ENCODE assay signal across 31 mouse cellular contexts in genomic region chr16:38350939-38351338, GRCm38 (mm10). TPM values are rescaled to one million over a fixed set of nuclear protein-coding genes. Genes with fewer than 3 reads are reported as not detected.
DNase-seq lines count a peak whose midpoint lies in the region; ATAC-seq and TF ChIP-seq lines count a peak whose summit lies in the region.
"Had no signal": no experiment of that assay in that cellular context is flagged by ENCODE, and none has a peak within 500 bp of the region (broad histone marks: within the 10 kb centered on the region; RNA-seq: fewer than 3 reads in every experiment).

No protein-coding gene starts in this region.

- no peak for ATAC-seq in liver, embryonic 11.5 days (replicated peaks; ENCODE audit: low FRiP score)
- no peak for ATAC-seq in liver, embryonic 14.5 days (ENCODE audit: insufficient read depth)
- ATAC-seq: inflammation-experienced regulatory T-cells, adult 6 months; midbrain, embryonic 15.5 days had no signal

- no peak overlapping the region for H3K4me3 ChIP-seq in liver, embryonic 11.5 days (ENCODE audit: low read depth, low read length)
- H3K4me3 ChIP-seq in liver, embryonic 14.5 days (ENCODE audit: insufficient read depth in 1 of 2, low read depth in 2 of 2, low read length in 2 of 2), result no peak overlapping the region
- H3K4me3 ChIP-seq: left cerebral cortex, adult 2 months; lung, embryonic 15.5 days; midbrain, embryonic 15.5 days; neural tube, embryonic 12.5 days had no signal

- H3K9me3 ChIP-seq in liver, embryonic 11.5 days (ENCODE audit: control insufficient read depth, low read length), result no peaks in the 10 kb centered on the region
- H3K9me3 ChIP-seq in liver, embryonic 14.5 days (ENCODE audit: control insufficient read depth, low read length), result no peaks in the 10 kb centered on the region
- H3K9me3 ChIP-seq: lung, embryonic 15.5 days; midbrain, embryonic 15.5 days; neural tube, embryonic 12.5 days had no signal

- no peak overlapping the region for H3K9ac ChIP-seq in liver, embryonic 11.5 days (ENCODE audit: low read depth, low read length)
- peak overlapping the region; percentile 1; the same call in 1 of the 2 replicates for H3K9ac ChIP-seq in liver, embryonic 14.5 days (replicated peaks)
- H3K9ac ChIP-seq: hindbrain, embryonic 14.5 days; lung, embryonic 15.5 days; midbrain, embryonic 15.5 days; neural tube, embryonic 12.5 days had no signal

- no peak for TF ChIP-seq CTCF in liver, embryonic 14.5 days (IDR thresholded peaks at IDR 0.05; ENCODE audit: low read depth)

- TF ChIP-seq EP300 in liver, embryonic 14.5 days (IDR thresholded peaks at IDR 0.05; ENCODE audit: low read depth), result no peak

- WGBS in liver, embryonic 11.5 days, result 59% methylated on average over 6 of the region's 6 CpGs
- WGBS in liver, embryonic 14.5 days (ENCODE audit: insufficient replicate concordance), result 62% methylated on average over 6 of the region's 6 CpGs

- DNase-seq in heart, adult 11 months, result peak; percentile 71
- DNase-seq in heart, postnatal 4 days, result no peak
- DNase-seq in liver, embryonic 11.5 days (ENCODE audit: low spot score), result no peak
- DNase-seq in liver, result no peak
- DNase-seq in liver, embryonic 14.5 days (ENCODE audit: low read depth in 3 of 3, low spot score in 3 of 3), result no peak
- DNase-seq in testis, postnatal 10 days (ENCODE audit: low spot score), result no peak
- no peak for DNase-seq in right cerebral cortex, postnatal 14 days
- DNase-seq: adrenal gland, postnatal 14 days; cerebellum, adult 9-11 months; gastrocnemius, postnatal 25 days; kidney, adult 18-20 months; right cerebral cortex, postnatal 25 days; spleen, adult 18-20 months; thymus, postnatal 25 days had no signal

- H3K4me2 ChIP-seq in liver, embryonic 11.5 days, result peak overlapping the region; percentile 58
- peak overlapping the region; percentile 57 for H3K4me2 ChIP-seq in liver, embryonic 14.5 days (ENCODE audit: low read depth)
- H3K4me2 ChIP-seq: hindbrain, embryonic 14.5 days; lung, embryonic 15.5 days; midbrain, embryonic 15.5 days; neural tube, embryonic 12.5 days had no signal

- peaks cover 37% of the 10 kb centered on the region for H3K4me1 ChIP-seq in liver, embryonic 11.5 days (replicated peaks; ENCODE audit: control insufficient read depth, insufficient read depth, low read length)
- H3K4me1 ChIP-seq in liver, embryonic 14.5 days (replicated peaks; ENCODE audit: control insufficient read depth in 2 of 2, insufficient read depth in 2 of 2, low read length in 1 of 2), result peaks cover 26 to 34% of the 10 kb centered on the region in 2 experiments

- no peaks in the 10 kb centered on the region for H3K27me3 ChIP-seq in liver, embryonic 11.5 days (replicated peaks; ENCODE audit: control insufficient read depth, insufficient read depth, low read length)
- no peaks in the 10 kb centered on the region for H3K27me3 ChIP-seq in liver, embryonic 14.5 days (ENCODE audit: control insufficient read depth, insufficient read depth, low read length)
- H3K27me3 ChIP-seq: lung, embryonic 15.5 days; midbrain, embryonic 15.5 days; neural tube, embryonic 12.5 days had no signal

- peaks cover 18% of the 10 kb centered on the region for H3K36me3 ChIP-seq in liver, embryonic 11.5 days (ENCODE audit: control insufficient read depth, insufficient read depth, low read length)
- peaks cover 40% of the 10 kb centered on the region for H3K36me3 ChIP-seq in liver, embryonic 14.5 days (replicated peaks; ENCODE audit: control insufficient read depth, insufficient read depth, low read depth)

- no peak overlapping the region for H3K27ac ChIP-seq in liver, embryonic 11.5 days (ENCODE audit: low read depth, low read length)
- H3K27ac ChIP-seq in liver, embryonic 14.5 days, result no peak overlapping the region; the same call in 1 of the 2 replicates
- H3K27ac ChIP-seq: hindbrain, embryonic 14.5 days; kidney, postnatal 0 days; left cerebral cortex, adult 2 months; lung, embryonic 15.5 days; macrophage; midbrain, embryonic 15.5 days; neural tube, embryonic 12.5 days had no signal

RNA-seq across cellular contexts. Expression of gene Gm21987, which starts 4.1 kb away (rescaled TPM):
- total RNA-seq in heart, postnatal 4 days (2021), result 1 to 10 TPM; 1.1 to 1.6 TPM
- polyA plus RNA-seq in liver, embryonic 11.5 days (2014; fragmentation: Nextera tagmentation; extraction: Ambion mirVana), result not detected in 2 replicates
- not detected in 2 replicates for polyA plus RNA-seq in liver, embryonic 14.5 days (2012; rRNA removed)
- not detected in 2 replicates for polyA plus RNA-seq in liver, embryonic 14.5 days (2014; fragmentation: Nextera tagmentation; extraction: Ambion mirVana)
- total RNA-seq: adrenal gland, postnatal 14 days; gastrocnemius, postnatal 25 days; heart, postnatal 10 days; layer of hippocampus, postnatal 10 days; left cerebral cortex, adult 2 months; left cerebral cortex, postnatal 36 days had no signal
- polyA plus RNA-seq: brain, embryonic 14.5 days; cortical plate, adult 2 months; forebrain, embryonic 11.5 days; hindbrain, embryonic 14.5 days; inflammation-experienced regulatory T-cells, adult 6 months; kidney, postnatal 0 days; large intestine, adult 2 months; limb, embryonic 14.5 days; lung, embryonic 15.5 days; macrophage; midbrain, embryonic 15.5 days; neural tube, embryonic 12.5 days had no signal

RNA-seq across cellular contexts. Expression of gene Cox17, which starts 4.1 kb away (rescaled TPM):
- 100 to 1,000 TPM; 203 to 222 TPM for total RNA-seq in heart, postnatal 4 days (2021)
- polyA plus RNA-seq in liver, embryonic 11.5 days (2014; fragmentation: Nextera tagmentation; extraction: Ambion mirVana), result 441 and 497 TPM in 2 replicates
- 124 and 227 TPM in 2 replicates for polyA plus RNA-seq in liver, embryonic 14.5 days (2012; rRNA removed)
- polyA plus RNA-seq in liver, embryonic 14.5 days (2014; fragmentation: Nextera tagmentation; extraction: Ambion mirVana), result 351 and 369 TPM in 2 replicates

RNA-seq across cellular contexts. Expression of gene Maats1, which starts 9.0 kb away (rescaled TPM):
- under 1 TPM in 1 of 2 experiments, not detected in 1; 0.09 TPM for total RNA-seq in heart, postnatal 4 days (2021)
- 0.05 TPM in 1 of 2 replicates, not detected in the other for polyA plus RNA-seq in liver, embryonic 11.5 days (2014; fragmentation: Nextera tagmentation; extraction: Ambion mirVana)
- polyA plus RNA-seq in liver, embryonic 14.5 days (2012; rRNA removed), result 0.01 TPM in 1 of 2 replicates, not detected in the other
- polyA plus RNA-seq in liver, embryonic 14.5 days (2014; fragmentation: Nextera tagmentation; extraction: Ambion mirVana), result not detected in 2 replicates
- total RNA-seq: gastrocnemius, postnatal 25 days; heart, postnatal 10 days had no signal
- polyA plus RNA-seq: macrophage had no signal

RNA-seq across cellular contexts. Expression of gene Popdc2, which starts 11.1 kb away (rescaled TPM):
- total RNA-seq in heart, postnatal 4 days (2021), result 100 to 1,000 TPM; 764 to 831 TPM
- polyA plus RNA-seq in liver, embryonic 11.5 days (2014; fragmentation: Nextera tagmentation; extraction: Ambion mirVana), result 14.8 and 15.8 TPM in 2 replicates
- 23.2 and 28.6 TPM in 2 replicates for polyA plus RNA-seq in liver, embryonic 14.5 days (2012; rRNA removed)
- polyA plus RNA-seq in liver, embryonic 14.5 days (2014; fragmentation: Nextera tagmentation; extraction: Ambion mirVana), result 23.4 and 24.5 TPM in 2 replicates
- polyA plus RNA-seq: macrophage had no signal

RNA-seq across cellular contexts. Expression of gene Nr1i2, which starts 56.3 kb away (rescaled TPM):
- not detected for total RNA-seq in heart, postnatal 4 days (2021)
- 1.8 and 2.0 TPM in 2 replicates for polyA plus RNA-seq in liver, embryonic 11.5 days (2014; fragmentation: Nextera tagmentation; extraction: Ambion mirVana)
- polyA plus RNA-seq in liver, embryonic 14.5 days (2012; rRNA removed), result 3.6 and 4.1 TPM in 2 replicates
- 2.2 and 2.9 TPM in 2 replicates for polyA plus RNA-seq in liver, embryonic 14.5 days (2014; fragmentation: Nextera tagmentation; extraction: Ambion mirVana)
- total RNA-seq: gastrocnemius, postnatal 25 days; heart, postnatal 10 days; layer of hippocampus, postnatal 10 days; left cerebral cortex, adult 2 months; left cerebral cortex, postnatal 36 days had no signal
- polyA plus RNA-seq: brain, embryonic 14.5 days; cortical plate, adult 2 months; embryonic facial prominence, embryonic 11.5 days; forebrain, embryonic 11.5 days; hindbrain, embryonic 14.5 days; inflammation-experienced regulatory T-cells, adult 6 months; macrophage; neural tube, embryonic 12.5 days had no signal
